Mouse (Mus musculus): Measurements from ENCODE around the gene Dhcr24. TPM values are rescaled to one million over a fixed set of nuclear protein-coding genes. Genes with fewer than 3 reads are reported as not detected.

Gene Dhcr24
- 23.6 and 25.9 TPM in 2 replicates for polyA plus RNA-seq (2014; fragmentation: Nextera tagmentation; extraction: Ambion mirVana)

DNA sequence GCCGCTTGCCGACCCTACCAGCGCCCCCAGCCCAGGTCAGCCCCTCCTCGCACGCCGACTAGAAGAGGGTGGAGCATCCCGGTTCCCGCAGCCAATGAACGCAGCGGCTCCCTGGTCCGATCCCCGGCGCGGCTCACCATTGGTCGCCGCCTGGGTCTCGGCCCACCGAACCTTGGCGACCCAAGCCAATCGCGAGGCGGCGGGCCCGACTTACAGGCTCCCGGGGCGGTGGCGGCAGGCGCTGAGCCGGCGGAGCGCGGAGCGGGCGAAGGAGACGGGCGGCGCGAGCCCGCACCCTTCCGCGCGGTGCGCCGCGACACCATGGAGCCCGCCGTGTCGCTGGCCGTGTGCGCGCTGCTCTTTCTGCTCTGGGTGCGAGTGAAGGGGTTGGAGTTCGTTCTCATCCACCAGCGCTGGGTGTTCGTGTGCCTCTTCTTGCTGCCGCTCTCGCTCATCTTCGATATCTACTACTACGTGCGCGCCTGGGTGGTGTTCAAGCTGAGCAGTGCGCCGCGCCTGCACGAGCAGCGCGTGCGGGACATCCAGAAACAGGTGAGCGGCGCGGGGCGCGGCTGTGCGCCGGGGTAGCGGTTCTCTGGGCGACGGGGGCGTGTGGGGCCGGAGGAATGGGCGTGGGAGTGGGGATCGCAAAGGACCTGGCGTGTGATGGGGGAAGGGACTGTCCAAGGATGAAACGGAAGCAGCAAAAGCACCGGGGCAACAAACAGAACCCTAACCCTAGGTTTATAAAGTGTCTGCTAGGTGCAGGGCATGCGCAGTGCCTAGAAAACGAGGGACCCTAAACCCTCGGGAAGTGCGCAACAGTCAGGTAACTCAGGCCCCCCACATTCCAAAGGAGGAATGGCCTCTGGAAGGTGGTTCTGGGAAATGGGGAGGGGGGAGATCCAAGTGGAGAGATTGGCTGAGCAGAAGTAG is at the start of gene Dhcr24:
Gene Dhcr24 (plus strand): TSS at position 193 of the 936 bp plus-strand sequence.
- ATAC-seq (ENCODE audit: insufficient number of reproducible peaks, low FRiP score, low TSS enrichment, low read depth) (peak; percentile 95), DNase-seq (ENCODE audit: low spot score) (peak; percentile 94)
- H3K9me3 ChIP-seq (ENCODE audit: control insufficient read depth, low read length): no peaks in the 10 kb centered on the region
- H3K4me3 ChIP-seq (ENCODE audit: low read depth, low read length): peak within 1 kb of the TSS; percentile 98
- peaks cover 19% of the 10 kb centered on the region for H3K4me1 ChIP-seq (ENCODE audit: control insufficient read depth, insufficient read depth, low read length)
- under 1% methylated on average over 89 of the region's 89 CpGs for WGBS
- H3K9ac ChIP-seq (ENCODE audit: low read length): peak within 1 kb of the TSS; percentile 80
- H3K4me2 ChIP-seq (ENCODE audit: low read depth, severe bottlenecking): peak within 1 kb of the TSS; percentile 82
- peak within 1 kb of the TSS; percentile 80 for H3K27ac ChIP-seq (replicated peaks; ENCODE audit: low read depth, low read length)
- H3K27me3 ChIP-seq (ENCODE audit: control insufficient read depth, insufficient read depth, low read length): no peaks in the 10 kb centered on the region
- H3K36me3 ChIP-seq (ENCODE audit: control insufficient read depth, insufficient read depth, low read length): peaks cover 15% of the 10 kb centered on the region

DNA sequence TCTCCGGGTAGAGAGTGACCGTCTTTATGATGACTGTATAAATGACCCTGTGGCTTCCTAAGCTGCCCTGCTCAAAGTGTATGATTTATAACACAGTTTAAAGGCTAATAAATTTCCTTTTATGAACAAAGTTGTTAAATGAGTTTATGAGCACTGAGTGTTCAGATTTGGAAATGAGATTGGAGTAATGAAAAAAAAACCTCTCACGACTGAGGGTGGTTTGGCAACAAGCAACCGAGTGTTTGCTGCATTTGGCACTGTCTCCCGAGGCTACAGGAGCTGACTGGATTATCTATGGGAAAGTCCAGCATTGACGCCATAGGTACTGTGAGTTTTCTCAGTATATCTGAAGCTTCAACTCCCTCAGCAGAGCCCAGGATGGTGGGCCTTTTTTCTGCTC is 46.2 kb upstream of the Dhcr24 start:
- no peak overlapping the region for H3K9ac ChIP-seq (ENCODE audit: low read length)
- no peak overlapping the region for H3K27ac ChIP-seq (replicated peaks; ENCODE audit: low read depth, low read length)
- no peaks in the 10 kb centered on the region for H3K9me3 ChIP-seq (ENCODE audit: control insufficient read depth, low read length)
- H3K27me3 ChIP-seq (ENCODE audit: control insufficient read depth, insufficient read depth, low read length): no peaks in the 10 kb centered on the region
- DNase-seq (ENCODE audit: low spot score): no peak
- H3K4me1 ChIP-seq (ENCODE audit: control insufficient read depth, insufficient read depth, low read length): no peaks in the 10 kb centered on the region
- no peak overlapping the region for H3K4me2 ChIP-seq (ENCODE audit: low read depth, severe bottlenecking)
- H3K4me3 ChIP-seq (ENCODE audit: low read depth, low read length): no peak overlapping the region
- ATAC-seq (ENCODE audit: insufficient number of reproducible peaks, low FRiP score, low TSS enrichment, low read depth): no peak
- H3K36me3 ChIP-seq (ENCODE audit: control insufficient read depth, insufficient read depth, low read length): no peaks in the 10 kb centered on the region
- 61% methylated on average over 6 of the region's 6 CpGs for WGBS

DNA sequence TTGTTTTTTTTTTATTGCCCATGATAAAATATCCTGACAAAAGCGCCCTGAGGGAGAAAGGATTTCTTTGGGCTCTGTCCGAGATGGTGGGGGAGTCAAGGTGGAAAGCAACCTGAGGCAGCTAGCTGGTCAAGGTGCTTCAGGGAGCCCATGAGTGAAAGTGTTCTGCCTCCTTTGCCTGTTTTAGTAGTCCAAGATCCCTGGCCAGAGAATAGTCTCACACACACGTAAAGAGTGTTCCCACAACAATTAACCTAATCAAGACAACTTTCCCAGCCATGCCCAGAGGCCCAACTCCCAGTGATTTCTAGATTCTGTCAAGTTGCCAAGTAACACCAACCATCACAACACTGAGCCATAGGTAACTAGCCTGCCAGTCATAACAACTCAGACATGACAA is 38.3 kb upstream of the Dhcr24 start:
- Histone ChIP-seq H3K27me3 (ENCODE audit: control insufficient read depth, insufficient read depth, low read length) (no peaks in the 10 kb centered on the region), H3K4me3 (ENCODE audit: low read depth, low read length) (no peak overlapping the region), H3K4me2 (ENCODE audit: low read depth, severe bottlenecking) (no peak overlapping the region), H3K9me3 (ENCODE audit: control insufficient read depth, low read length) (no peaks in the 10 kb centered on the region), H3K27ac (replicated peaks; ENCODE audit: low read depth, low read length) (no peak overlapping the region), H3K4me1 (ENCODE audit: control insufficient read depth, insufficient read depth, low read length) (no peaks in the 10 kb centered on the region), H3K36me3 (ENCODE audit: control insufficient read depth, insufficient read depth, low read length) (no peaks in the 10 kb centered on the region), H3K9ac (ENCODE audit: low read length) (no peak overlapping the region)
- DNase-seq (ENCODE audit: low spot score) (no peak), ATAC-seq (ENCODE audit: insufficient number of reproducible peaks, low FRiP score, low TSS enrichment, low read depth) (no peak)
- 64% methylated on average over 3 of the region's 3 CpGs for WGBS

DNA sequence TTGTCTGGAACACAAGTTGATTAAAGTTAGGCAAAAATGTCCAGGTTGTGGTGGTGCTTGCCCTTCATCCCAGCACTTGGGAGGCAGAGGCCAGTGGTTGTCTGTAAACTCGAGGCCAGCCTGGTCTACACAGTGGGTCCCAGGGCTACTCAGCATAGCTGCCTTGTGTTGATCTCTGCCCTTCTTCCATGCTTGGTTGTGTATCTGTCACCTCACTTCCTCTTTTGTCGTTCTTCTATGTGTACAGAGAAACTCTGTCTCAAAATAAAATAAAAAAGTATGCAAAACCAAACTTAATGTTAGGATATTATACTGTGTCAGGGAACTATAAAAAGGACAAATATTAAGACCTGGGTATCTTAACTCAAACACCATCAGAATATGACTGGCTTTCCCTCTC is 36.7 kb upstream of the Dhcr24 start:
- no peak overlapping the region for H3K4me2 ChIP-seq (ENCODE audit: low read depth, severe bottlenecking)
- no peak for DNase-seq (ENCODE audit: low spot score)
- H3K27ac ChIP-seq (replicated peaks; ENCODE audit: low read depth, low read length): no peak overlapping the region

DNA sequence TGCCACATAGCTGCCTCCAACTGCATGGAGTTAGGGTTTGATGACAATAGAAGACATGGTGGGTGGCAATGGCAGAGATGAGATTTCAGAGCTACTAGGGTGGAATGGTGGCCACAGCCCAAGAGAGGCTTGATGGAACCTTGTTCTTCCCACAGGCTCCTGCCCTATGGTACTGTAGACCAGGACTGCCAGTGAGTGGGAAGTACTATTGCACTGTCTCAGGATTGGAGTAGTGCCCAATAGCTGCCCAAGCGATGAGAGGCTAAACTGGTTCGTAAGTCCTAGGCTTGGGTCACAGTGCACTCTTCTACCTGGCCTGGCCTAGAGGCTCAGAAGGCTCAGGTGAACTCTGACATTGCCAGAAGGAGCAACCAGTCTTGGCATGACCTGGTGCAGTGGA is 35.8 kb upstream of the Dhcr24 start:
- H3K4me1 ChIP-seq (ENCODE audit: control insufficient read depth, insufficient read depth, low read length): no peaks in the 10 kb centered on the region
- H3K4me3 ChIP-seq (ENCODE audit: low read depth, low read length): no peak overlapping the region
- no peaks in the 10 kb centered on the region for H3K36me3 ChIP-seq (ENCODE audit: control insufficient read depth, insufficient read depth, low read length)
- no peak overlapping the region for H3K9ac ChIP-seq (ENCODE audit: low read length)
- H3K27me3 ChIP-seq (ENCODE audit: control insufficient read depth, insufficient read depth, low read length): no peaks in the 10 kb centered on the region
- ATAC-seq (ENCODE audit: insufficient number of reproducible peaks, low FRiP score, low TSS enrichment, low read depth) (no peak), DNase-seq (ENCODE audit: low spot score) (no peak)
- H3K9me3 ChIP-seq (ENCODE audit: control insufficient read depth, low read length): no peaks in the 10 kb centered on the region
- WGBS: 93% methylated on average over 2 of the region's 2 CpGs
- no peak overlapping the region for H3K27ac ChIP-seq (replicated peaks; ENCODE audit: low read depth, low read length)
- no peak overlapping the region for H3K4me2 ChIP-seq (ENCODE audit: low read depth, severe bottlenecking)

More for the DNA sequence above, 36.7 kb upstream of the Dhcr24 start:
- no peak overlapping the region for H3K9ac ChIP-seq (ENCODE audit: low read length)
- H3K4me1 ChIP-seq (ENCODE audit: control insufficient read depth, insufficient read depth, low read length): no peaks in the 10 kb centered on the region
- H3K4me3 ChIP-seq (ENCODE audit: low read depth, low read length): no peak overlapping the region
- H3K27me3 ChIP-seq (ENCODE audit: control insufficient read depth, insufficient read depth, low read length): no peaks in the 10 kb centered on the region
- no peaks in the 10 kb centered on the region for H3K9me3 ChIP-seq (ENCODE audit: control insufficient read depth, low read length)
- H3K36me3 ChIP-seq (ENCODE audit: control insufficient read depth, insufficient read depth, low read length): no peaks in the 10 kb centered on the region
- 80% methylated on average over 2 of the region's 2 CpGs for WGBS
- ATAC-seq (ENCODE audit: insufficient number of reproducible peaks, low FRiP score, low TSS enrichment, low read depth): no peak

DNA sequence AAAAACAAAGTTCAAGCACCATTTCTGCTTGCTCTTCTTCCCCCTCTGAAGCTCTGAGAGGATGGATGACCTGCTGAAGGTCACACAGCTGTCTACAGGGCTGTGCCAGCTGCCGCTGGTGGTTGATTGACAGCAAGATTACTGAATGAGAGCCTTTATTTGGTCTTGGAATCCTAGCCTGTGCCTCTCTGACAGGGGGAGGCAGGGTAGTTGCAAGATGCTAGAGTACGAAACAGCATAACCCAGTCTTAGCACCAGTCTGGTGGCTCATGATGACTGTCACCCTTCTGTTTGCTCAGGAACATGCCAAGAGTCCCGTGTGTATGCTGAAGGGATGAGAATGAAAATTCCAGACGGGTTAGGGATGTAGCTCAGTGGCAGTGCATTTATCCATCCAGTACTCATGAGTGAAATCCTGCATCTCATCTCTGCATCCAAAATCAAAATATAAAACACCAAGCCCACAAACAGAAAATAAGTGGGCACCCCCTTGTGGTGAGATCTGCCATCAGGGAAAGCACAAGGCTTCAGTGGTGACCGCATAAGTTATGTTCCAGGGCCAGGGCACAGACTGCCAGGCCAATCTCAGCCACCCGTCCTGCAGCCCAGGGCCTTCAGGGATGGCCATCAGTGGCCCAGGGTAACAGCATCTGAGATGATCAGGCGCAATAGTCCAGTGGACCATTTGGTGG is 32.8 kb upstream of the Dhcr24 start:
- Histone ChIP-seq H3K4me2 (ENCODE audit: low read depth, severe bottlenecking) (no peak overlapping the region), H3K36me3 (ENCODE audit: control insufficient read depth, insufficient read depth, low read length) (no peaks in the 10 kb centered on the region), H3K4me3 (ENCODE audit: low read depth, low read length) (no peak overlapping the region), H3K9ac (ENCODE audit: low read length) (no peak overlapping the region), H3K4me1 (ENCODE audit: control insufficient read depth, insufficient read depth, low read length) (no peaks in the 10 kb centered on the region), H3K9me3 (ENCODE audit: control insufficient read depth, low read length) (no peaks in the 10 kb centered on the region), H3K27ac (replicated peaks; ENCODE audit: low read depth, low read length) (no peak overlapping the region), H3K27me3 (ENCODE audit: control insufficient read depth, insufficient read depth, low read length) (no peaks in the 10 kb centered on the region)
- WGBS: 77% methylated on average over 7 of the region's 7 CpGs
- ATAC-seq (ENCODE audit: insufficient number of reproducible peaks, low FRiP score, low TSS enrichment, low read depth): no peak
- no peak for DNase-seq (ENCODE audit: low spot score)

DNA sequence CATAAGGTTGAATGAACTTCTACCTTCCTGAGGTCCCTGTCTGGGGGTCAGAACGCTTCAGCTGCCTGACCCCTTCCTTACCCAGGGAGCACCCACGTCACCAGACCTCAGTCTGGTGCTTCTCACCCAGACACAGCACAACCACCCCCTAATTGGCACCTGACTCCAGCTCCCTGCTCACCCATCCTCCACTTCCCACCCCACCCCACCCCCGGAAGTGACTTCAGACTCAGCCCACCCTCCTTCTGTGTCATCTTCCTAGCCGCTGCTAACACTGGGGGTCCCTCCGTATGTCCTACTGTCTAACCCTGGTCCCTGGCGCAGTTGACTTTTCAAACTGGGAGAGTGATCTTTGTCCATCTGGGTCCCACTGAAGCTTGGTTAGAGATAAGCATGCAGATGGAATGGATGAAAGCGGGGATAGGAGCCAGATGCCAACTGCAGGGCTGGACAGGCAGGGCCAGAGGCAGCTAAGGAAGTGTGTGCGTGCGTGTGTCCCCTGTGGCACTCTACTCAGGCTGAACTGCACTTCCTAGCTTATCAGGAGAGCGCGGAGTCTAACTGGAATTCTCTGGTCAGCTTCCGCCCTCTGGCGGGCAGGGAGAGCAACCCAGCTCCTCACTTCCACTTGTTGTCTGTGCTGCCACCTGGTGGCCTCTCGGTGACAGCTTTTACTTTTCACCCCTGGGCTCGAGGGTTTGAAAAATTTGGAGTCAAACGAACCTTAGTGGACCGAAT is 31.3 kb upstream of the Dhcr24 start:
- no peak overlapping the region for H3K27ac ChIP-seq (replicated peaks; ENCODE audit: low read depth, low read length)
- peak; percentile 96 for DNase-seq (ENCODE audit: low spot score)

DNA sequence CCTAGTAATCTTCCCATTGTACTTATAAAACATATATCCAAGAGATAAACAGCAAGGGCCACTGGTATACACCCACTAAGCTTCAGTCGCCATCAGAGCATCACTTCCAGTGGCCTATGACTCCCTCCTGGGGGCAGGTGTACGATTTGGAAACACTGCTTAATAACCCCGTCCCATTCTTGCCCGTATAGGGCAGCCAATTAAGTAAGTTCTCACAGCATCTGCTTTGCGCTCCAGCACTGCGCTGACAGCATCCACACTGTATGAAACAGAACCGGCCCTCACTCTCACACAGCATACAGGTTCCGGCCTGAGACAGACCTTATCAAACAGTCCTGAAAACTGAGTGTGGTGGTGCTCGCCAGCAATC is 30.7 kb upstream of the Dhcr24 start:
- no peak for DNase-seq (ENCODE audit: low spot score)
- Histone ChIP-seq H3K9ac (ENCODE audit: low read length) (no peak overlapping the region), H3K4me2 (ENCODE audit: low read depth, severe bottlenecking) (no peak overlapping the region), H3K9me3 (ENCODE audit: control insufficient read depth, low read length) (no peaks in the 10 kb centered on the region), H3K4me3 (ENCODE audit: low read depth, low read length) (no peak overlapping the region), H3K36me3 (ENCODE audit: control insufficient read depth, insufficient read depth, low read length) (no peaks in the 10 kb centered on the region), H3K4me1 (ENCODE audit: control insufficient read depth, insufficient read depth, low read length) (no peaks in the 10 kb centered on the region), H3K27ac (replicated peaks; ENCODE audit: low read depth, low read length) (no peak overlapping the region), H3K27me3 (ENCODE audit: control insufficient read depth, insufficient read depth, low read length) (no peaks in the 10 kb centered on the region)
- WGBS: 66% methylated on average over 9 of the region's 9 CpGs
- peak; percentile 35; the same call in 1 of the 2 replicates for ATAC-seq (ENCODE audit: insufficient number of reproducible peaks, low FRiP score, low TSS enrichment, low read depth)

More for the DNA sequence above, 31.3 kb upstream of the Dhcr24 start:
- H3K4me1 ChIP-seq (ENCODE audit: control insufficient read depth, insufficient read depth, low read length): no peaks in the 10 kb centered on the region
- H3K9ac ChIP-seq (ENCODE audit: low read length): no peak overlapping the region
- H3K36me3 ChIP-seq (ENCODE audit: control insufficient read depth, insufficient read depth, low read length): no peaks in the 10 kb centered on the region
- no peaks in the 10 kb centered on the region for H3K9me3 ChIP-seq (ENCODE audit: control insufficient read depth, low read length)
- peak; percentile 71; the same call in 1 of the 2 replicates for ATAC-seq (ENCODE audit: insufficient number of reproducible peaks, low FRiP score, low TSS enrichment, low read depth)
- WGBS: 19% methylated on average over 17 of the region's 17 CpGs
- H3K4me2 ChIP-seq (ENCODE audit: low read depth, severe bottlenecking): peak overlapping the region; percentile 24
- H3K4me3 ChIP-seq (ENCODE audit: low read depth, low read length): no peak overlapping the region
- H3K27me3 ChIP-seq (ENCODE audit: control insufficient read depth, insufficient read depth, low read length): no peaks in the 10 kb centered on the region

Data from limb, embryonic 11.5 days (tissue).